Mouse (Mus musculus): Measurements from ENCODE around the gene Lrp6.
A peak's percentile ranks its signal among the peaks of the same experiment; 100 is the strongest.

The Lrp6 gene

GRCm38 (mm10) chr6:134566818-134567485 lies at the start of gene Lrp6:
Lrp6 (minus strand) TSS chr6:134566965.
- peak; percentile 82 for DNase-seq (ENCODE audit: low read depth, low spot score)

- peak; percentile 50 for DNase-seq (ENCODE audit: low read depth, low spot score)
These were observed 48.2 kb upstream of the Lrp6 start for GRCm38 (mm10) chr6:134614723-134615648.

- DNase-seq (ENCODE audit: low read depth, low spot score), result no peak
These were observed 47.6 kb upstream of the Lrp6 start for GRCm38 (mm10) chr6:134614322-134614721.

GRCm38 (mm10) chr6:134611896-134612295 lies 45.1 kb upstream of the Lrp6 start:
- no peak for DNase-seq (ENCODE audit: low read depth, low spot score)

- DNase-seq (ENCODE audit: low read depth, low spot score), result no peak
These were observed 43.6 kb upstream of the Lrp6 start for GRCm38 (mm10) chr6:134610380-134610779.

GRCm38 (mm10) chr6:134606949-134607746 lies 40.4 kb upstream of the Lrp6 start:
- DNase-seq (ENCODE audit: low read depth, low spot score), result peak; percentile 25

GRCm38 (mm10) chr6:134606540-134606939 lies 39.8 kb upstream of the Lrp6 start:
- DNase-seq (ENCODE audit: low read depth, low spot score), result no peak

GRCm38 (mm10) chr6:134605196-134605595 lies 38.4 kb upstream of the Lrp6 start:
- no peak for DNase-seq (ENCODE audit: low read depth, low spot score)

- no peak for DNase-seq (ENCODE audit: low read depth, low spot score)
These were observed 35.7 kb upstream of the Lrp6 start for GRCm38 (mm10) chr6:134602371-134603003.

- no peak for DNase-seq (ENCODE audit: low read depth, low spot score)
These were observed 35.0 kb upstream of the Lrp6 start for GRCm38 (mm10) chr6:134601766-134602165.

GRCm38 (mm10) chr6:134601130-134601529 lies 34.4 kb upstream of the Lrp6 start:
- no peak for DNase-seq (ENCODE audit: low read depth, low spot score)

GRCm38 (mm10) chr6:134599239-134599638 lies 32.5 kb upstream of the Lrp6 start:
- DNase-seq (ENCODE audit: low read depth, low spot score), result no peak

GRCm38 (mm10) chr6:134597651-134598229 lies 31.0 kb upstream of the Lrp6 start:
- no peak for DNase-seq (ENCODE audit: low read depth, low spot score)

- no peak for DNase-seq (ENCODE audit: low read depth, low spot score)
These were observed 28.0 kb upstream of the Lrp6 start for GRCm38 (mm10) chr6:134594569-134595442.

- no peak for DNase-seq (ENCODE audit: low read depth, low spot score)
These were observed 24.8 kb upstream of the Lrp6 start for GRCm38 (mm10) chr6:134591614-134592013.

- no peak for DNase-seq (ENCODE audit: low read depth, low spot score)
These were observed 19.5 kb upstream of the Lrp6 start for GRCm38 (mm10) chr6:134586241-134586640.

- no peak for DNase-seq (ENCODE audit: low read depth, low spot score)
These were observed 17.9 kb upstream of the Lrp6 start for GRCm38 (mm10) chr6:134584616-134585015.

- DNase-seq (ENCODE audit: low read depth, low spot score), result no peak
These were observed 15.3 kb upstream of the Lrp6 start for GRCm38 (mm10) chr6:134582110-134582509.

GRCm38 (mm10) chr6:134579506-134579905 lies 12.7 kb upstream of the Lrp6 start:
- no peak for DNase-seq (ENCODE audit: low read depth, low spot score)

GRCm38 (mm10) chr6:134578039-134578438 lies 11.3 kb upstream of the Lrp6 start:
- no peak for DNase-seq (ENCODE audit: low read depth, low spot score)
